Mouse (Mus musculus): ENCODE data around the gene Gm12258.

DNA sequence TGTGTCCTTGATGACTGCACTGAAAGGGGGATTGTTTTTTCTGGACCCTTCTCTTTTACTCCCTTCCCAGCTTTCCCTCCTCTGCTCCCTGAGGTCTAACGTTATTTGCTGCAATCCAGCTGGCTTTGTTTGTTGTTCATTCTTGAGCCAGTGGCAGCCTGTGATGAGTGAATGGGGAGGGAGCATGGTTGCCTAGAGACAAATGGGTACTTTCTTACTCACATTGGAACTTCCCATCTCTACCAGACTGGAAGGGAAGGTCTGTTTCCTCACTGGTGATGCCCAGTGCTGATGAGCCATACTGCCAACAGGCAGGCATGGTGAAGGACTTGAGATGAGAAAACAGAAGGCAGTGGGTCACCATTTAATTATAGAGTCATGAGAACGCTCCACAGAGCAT is 2.8 kb downstream of the Gm12258 start:
- TF ChIP-seq CTCF (IDR thresholded peaks at IDR 0.05; ENCODE audit: low read depth, low read length) (no peak), POLR2A (IDR thresholded peaks at IDR 0.05; ENCODE audit: extremely low read depth, insufficient read depth, low read length) (no peak)

All from liver, adult 2 months (tissue).